Mouse (Mus musculus) lung, postnatal 4 days (tissue): ENCODE data around the gene Ccdc137.

Source experiments
- DNase-seq, 2 experiments: peaks; one replicate each; pipeline ENCODE4 v3.0.0; 2021

The Ccdc137 gene

GRCm38 (mm10) chr11:120463536-120463935, 5.6 kb downstream of the Ccdc137 start:
- DNase-seq = no peak

DNA sequence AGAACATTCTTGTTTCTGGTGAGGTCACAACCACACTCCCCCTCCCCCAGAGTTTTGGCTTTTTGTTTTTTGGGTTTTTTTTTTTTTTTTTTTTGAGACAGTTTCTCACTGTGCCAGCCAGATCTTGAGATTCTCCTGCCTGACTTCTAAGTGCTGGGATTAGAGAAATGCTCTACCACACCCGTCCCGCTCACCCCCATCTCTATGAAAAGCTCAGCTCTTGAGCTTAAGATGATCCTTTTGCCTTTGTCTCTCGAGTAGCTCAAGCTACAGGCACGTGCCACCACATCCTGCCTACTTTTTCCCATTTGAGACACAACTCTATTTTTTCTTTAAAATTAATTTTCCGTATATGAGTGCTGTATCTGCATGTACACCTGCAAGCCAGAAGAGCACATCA, 6.5 kb downstream of the Ccdc137 start:
- no peak for DNase-seq

GRCm38 (mm10) chr11:120465521-120465920, 7.6 kb downstream of the Ccdc137 start:
- DNase-seq = no peak

DNA sequence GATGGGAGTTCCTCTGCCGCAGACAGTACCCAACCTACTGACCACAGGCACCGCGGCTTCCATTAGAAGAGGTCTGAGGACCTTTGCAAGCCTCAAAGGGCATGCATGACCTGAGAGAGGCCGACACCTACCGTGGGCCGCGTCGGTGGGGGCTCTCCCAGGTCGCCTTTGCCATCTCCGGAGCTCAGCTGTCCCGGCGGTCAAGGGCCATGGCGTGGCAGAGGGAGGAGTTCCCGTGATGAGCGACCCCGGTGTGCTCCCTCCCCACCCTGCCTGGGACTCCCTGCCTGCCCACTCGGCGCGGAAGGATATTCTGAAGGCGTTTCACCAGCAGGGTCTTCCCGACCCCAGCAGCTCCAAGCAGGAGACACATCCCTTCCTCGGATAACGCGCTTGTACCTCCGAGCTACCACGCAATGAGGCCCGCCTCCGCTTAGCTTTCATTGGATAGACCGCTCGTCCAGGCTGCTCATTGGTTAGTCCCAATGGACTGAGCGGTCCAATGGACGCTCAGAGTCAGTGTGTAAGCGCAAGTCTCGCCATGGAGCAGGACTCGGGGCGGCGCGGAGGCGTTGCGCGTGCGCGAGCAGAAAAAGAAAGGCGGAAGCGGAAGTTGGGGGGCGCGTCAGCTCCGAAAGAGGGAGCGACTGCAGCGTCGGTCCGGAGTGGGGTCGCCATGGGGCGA, 9.3 kb downstream of the Ccdc137 start, which contains the start of gene Arl16:
TSS of gene Arl16 (minus strand) at position 557 of the 685 bp plus-strand sequence.
- peak; percentile 96 to 97 for DNase-seq

DNA sequence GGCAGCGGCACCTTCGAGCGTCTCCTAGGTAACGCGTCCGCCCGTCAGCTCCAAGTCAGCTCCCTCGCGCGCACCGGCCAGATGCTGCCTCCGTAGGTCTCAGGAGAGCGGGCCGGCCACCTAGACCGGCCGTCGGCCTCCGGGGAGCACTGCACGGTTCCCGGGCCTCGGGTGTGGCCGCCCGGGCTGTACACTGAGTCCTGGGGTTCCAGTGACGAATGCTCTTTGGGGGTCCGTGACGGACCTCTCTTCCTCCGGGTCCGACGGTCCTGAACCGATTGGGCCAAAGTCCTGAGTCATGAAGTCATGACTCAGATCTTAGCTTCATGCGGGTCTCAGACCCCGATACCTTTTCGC, 9.8 kb downstream of the Ccdc137 start:
- no peak for DNase-seq

- no peak for DNase-seq
Observed at GRCm38 (mm10) chr11:120472052-120472451, 14.1 kb downstream of the Ccdc137 start.

- no peak for DNase-seq
Observed at GRCm38 (mm10) chr11:120483448-120483934, 25.6 kb downstream of the Ccdc137 start.

GRCm38 (mm10) chr11:120484265-120484981, 26.5 kb downstream of the Ccdc137 start, which contains the start of gene Mrpl12:
TSS of gene Mrpl12 (plus strand) at chr11:120484613.
- peak; percentile 90 to 92 for DNase-seq

- DNase-seq = no peak
Observed at GRCm38 (mm10) chr11:120485251-120485650, 27.3 kb downstream of the Ccdc137 start.

DNA sequence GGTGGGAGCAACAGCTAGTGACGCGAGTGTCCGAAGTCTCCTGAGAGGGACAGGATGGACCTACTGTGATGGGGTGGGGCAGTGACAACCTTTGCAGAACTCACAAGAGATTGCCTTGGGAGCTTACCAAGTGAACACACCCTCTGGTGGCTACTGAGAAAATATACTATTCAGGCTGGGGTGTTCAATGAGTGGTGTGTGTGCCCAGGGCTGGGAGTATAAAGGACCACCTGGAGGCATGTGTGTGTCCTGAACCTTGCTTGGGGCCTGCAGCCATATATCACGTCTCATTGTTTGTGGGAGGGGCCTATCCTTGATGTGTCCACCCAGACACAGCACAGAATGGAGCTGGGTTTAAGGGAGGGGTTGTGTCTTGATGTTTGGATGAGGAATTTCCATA, 30.6 kb downstream of the Ccdc137 start:
- no peak for DNase-seq

DNA sequence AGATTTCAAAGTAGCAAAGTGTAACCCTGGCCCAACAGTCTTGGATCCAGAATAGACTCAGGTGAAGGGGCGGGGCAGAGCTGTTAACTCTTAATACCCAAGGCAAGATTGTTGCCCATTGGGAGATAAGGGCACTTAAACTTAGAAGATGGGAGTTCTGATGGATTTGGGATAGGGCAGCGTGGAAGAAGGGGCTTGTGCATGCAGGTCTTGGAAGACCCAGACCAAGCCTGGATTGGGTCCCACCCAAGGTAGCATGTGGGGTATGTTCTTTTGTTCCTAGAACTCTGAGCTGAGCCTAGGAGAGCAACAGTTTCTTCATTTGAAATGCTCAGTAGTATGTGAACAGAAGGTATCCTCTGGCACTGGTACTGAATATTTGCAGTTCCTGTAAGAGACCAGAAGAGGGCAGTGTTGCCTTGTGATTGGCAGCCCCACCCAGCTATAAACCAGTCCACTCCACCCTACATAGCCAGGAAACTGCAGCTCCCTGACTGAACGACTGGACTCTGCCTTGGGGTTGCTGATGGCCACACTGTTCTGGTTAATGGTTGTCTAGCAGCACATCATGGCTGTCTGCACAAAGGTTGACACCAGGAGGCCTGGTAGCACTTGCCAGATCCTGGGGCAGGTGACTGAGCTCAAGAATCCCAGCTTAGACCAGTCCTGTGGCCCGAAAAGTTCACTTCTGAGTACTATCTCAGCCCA, 31.3 kb downstream of the Ccdc137 start:
- DNase-seq = peak; percentile 71 to 82

DNA sequence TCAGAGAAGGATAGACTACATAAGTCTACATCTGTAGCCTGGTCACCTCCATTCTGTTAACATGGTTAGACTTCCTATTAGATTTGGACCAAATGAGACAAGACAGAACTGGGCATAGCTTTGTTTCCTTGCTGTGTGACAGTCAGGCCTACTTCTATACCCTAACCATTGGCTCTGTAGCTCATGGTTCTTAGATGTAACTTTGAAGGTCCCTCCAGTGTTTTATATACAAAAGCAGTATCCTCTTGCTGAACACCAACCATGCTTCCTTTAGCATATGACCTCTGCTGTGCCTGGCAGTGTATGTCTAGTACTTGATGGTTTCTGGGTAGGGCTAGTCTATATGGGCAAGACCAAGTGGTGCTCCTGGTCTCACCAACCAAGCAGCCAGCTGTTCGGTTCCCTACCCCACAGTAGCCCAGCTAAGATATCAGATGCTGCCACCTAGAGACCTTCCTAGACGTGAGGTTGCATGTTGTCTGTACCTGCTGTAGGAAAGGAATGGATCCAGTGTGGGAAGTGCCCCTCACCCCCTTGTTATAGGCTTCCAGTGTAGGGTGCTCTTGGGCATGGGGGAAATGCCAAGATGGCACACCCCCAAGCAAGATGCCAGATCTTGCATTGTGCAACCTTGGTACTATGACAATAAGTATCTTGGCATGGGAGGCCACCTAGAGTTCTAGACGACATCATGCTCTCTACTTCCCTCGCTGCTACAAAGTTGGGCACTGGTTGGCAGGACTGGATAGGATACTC, 32.6 kb downstream of the Ccdc137 start:
- DNase-seq = peak in 1 of 2 experiments; percentile 18

- peak; percentile 92 to 93 for DNase-seq
Observed at GRCm38 (mm10) chr11:120491317-120492023, 33.6 kb downstream of the Ccdc137 start, which contains the start of gene Slc25a10. TSS of gene Slc25a10 (plus strand) at chr11:120491840.

DNA sequence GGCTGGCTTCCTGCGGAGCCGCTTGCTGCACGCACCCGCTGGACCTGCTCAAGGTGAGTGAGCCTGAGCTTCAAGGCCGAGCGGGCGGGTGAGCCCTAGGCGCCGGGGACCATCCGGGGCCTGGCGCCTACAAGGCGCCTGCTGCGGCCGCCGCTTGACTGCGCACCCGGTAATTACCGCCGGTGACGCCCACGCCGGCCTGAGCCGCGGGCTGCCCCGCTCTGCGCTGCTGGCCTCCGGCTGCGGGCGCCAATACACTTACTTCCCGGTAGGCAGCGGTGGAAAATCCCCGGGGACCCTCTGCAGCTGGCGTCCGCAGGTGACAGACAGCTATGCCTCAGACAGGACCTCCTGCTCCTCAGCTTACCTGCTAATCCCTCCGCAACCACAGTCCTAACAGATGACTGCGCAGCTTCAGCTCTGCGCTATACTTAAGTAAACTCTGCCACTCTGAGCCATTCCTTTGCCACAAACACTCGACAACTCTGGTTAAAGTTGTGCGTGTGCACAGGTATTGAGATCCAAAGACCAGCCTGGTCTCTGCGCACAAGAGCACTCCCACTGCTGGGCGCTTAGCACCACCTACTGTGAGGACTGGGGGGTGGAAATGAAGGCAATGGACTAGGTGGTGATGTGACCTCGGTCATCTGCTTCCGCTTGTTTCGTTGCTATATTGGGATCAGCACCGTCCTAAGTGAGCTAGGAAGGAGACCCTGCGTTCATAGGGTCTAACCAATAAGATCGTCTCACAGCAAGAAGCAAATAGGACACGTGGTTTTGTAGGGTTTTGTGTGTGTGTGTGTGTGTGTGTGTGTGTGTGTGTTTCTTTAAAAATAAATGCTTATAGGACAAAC, 34.3 kb downstream of the Ccdc137 start:
- DNase-seq = peak; percentile 44 to 54

DNA sequence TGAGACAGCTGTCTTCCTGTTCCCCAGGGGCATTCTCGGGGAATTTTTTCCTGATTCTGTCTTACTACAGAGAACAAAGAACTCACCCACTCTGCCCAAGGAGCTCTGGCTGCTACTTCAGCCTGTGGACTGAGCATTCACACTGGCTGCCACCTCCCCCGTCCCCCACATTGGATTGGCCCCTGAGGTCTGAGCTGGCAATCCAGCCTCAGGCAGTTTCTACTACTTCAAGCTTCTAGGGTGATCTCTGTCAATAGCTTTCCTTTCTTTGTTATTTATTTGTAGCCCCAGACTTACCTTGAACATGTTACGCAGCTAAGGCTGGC, 34.9 kb downstream of the Ccdc137 start:
- peak in 1 of 2 experiments; percentile 22 for DNase-seq

DNA sequence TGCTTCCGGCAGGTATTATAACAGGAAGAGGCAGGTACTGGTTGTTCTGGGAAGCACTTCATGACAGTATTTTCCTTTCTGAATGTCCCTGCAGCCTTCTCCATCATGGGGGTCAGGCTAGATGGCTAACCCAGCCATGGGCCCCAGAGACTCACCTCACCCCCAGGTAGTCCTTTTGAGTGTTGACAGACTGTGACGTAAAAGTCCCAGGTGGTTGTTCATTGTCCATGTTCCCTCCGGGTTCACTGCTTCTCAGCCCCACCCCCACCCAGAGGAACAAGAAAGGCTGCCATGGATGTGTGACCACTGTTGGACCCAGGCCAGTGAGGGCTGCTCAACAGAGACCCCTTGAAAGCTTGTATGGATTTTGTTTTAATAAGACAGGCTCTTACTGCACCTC, 35.4 kb downstream of the Ccdc137 start:
- no peak for DNase-seq

DNA sequence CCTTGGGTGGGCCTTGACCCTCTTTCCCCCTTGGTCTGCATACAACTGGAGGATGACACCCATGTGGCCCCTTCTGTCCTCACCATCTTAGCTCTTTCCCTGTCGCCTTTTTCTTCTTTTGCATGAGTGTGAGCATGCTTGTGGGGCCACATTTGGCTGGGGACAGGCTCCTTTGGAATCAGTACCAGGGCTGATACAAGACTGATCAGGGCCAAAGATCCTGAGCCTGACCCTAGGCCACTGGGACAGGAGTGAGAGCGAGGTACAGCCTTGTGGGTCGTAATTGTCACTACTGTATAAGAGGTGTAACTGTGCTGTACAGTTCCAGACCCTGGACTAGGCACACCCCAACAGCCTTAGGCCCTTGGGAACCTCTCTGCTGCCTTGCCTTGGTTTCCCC, 36.0 kb downstream of the Ccdc137 start:
- no peak for DNase-seq

DNA sequence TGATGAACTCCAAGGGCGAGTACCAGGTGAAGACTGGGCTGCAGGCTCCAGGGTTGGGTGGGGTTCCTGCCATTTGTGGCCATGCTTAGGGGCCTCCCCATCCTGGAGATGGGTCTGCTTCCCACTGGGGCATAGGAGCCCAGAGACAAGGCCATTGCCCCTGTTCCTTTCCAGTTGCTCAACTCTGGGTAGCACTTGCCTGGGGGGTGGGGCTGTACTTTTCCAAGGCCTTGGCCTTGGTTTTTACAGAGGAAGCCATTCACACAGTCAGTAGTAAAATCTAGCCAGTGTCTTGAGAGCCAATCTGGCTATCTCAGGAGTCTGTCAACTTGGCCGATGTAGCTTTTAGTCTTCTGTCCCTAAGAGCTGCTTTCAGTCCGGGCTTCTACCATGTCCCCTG, 39.5 kb downstream of the Ccdc137 start:
- DNase-seq = no peak

DNA sequence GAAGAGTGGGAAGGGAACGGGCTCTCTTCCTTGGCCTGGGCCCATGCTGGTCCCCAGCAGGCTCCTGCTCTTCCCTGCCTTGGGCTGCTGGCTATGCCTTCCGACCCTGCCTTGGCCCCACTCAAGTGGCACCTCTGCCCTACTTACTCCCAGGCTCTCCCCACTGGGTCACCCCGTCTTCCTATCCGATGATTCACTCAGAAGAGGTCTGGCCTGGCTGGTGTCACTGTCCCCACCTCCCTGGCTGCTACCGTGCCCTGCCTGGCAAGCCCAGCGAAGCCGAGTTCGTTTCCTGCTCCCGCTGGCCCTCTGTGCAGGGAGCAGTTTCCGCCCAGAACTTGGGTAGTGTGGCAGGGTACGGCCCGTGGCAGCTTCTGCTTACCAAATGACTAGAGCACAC, 40.3 kb downstream of the Ccdc137 start:
- DNase-seq = no peak

DNA sequence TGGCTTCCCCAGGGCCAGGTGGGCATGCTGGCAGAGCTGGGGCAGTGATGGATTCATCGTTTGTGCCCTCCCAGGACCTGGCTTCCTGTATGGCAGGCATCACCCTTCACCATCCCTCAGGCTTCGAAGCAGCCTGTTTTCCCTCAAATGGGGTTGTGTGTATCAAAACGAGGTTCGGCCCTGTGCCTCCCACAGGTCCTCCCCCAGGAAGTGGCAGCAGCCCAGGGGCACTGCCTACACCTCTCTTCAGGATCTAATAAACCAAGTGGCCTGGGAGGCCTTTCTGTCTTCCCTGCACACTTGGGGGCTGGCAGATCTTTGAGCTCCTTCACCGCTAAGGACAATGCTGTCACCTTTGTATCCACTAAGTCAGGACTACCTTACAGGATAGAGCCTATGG, 41.0 kb downstream of the Ccdc137 start:
- DNase-seq = no peak

DNA sequence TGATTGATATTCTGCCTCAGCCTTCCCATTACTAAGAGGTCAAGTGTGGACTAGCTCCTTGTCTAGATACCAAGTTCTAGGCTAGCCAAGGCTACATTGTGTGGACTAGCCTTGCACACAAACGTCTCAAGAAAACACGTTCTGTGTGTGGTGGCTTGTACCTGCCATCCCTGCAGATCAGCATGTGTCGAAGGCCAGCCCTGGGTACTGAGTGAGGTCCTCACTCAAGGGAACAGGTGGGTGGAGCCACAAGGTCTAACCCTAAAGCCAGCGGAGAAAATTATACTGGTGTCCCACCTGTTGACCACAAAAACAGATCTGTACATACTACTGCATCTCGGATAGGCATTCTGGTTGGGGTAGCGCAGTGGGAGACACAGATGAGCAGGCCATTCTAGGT, 42.0 kb downstream of the Ccdc137 start:
- DNase-seq = no peak
